Mouse (Mus musculus): ENCODE measurements around the gene Chat. TPM values are rescaled to one million over a fixed set of nuclear protein-coding genes. Genes with fewer than 3 reads are reported as not detected.
"Not testable (repeated sequence)": the region's sequence is repeated elsewhere in the genome, so short reads cannot be mapped to it uniquely, and the experiment has no call there.

Gene Chat
- total and polyA plus RNA-seq, 2 experiments from 2014 or later: 2.4 to 3.5 TPM

DNA sequence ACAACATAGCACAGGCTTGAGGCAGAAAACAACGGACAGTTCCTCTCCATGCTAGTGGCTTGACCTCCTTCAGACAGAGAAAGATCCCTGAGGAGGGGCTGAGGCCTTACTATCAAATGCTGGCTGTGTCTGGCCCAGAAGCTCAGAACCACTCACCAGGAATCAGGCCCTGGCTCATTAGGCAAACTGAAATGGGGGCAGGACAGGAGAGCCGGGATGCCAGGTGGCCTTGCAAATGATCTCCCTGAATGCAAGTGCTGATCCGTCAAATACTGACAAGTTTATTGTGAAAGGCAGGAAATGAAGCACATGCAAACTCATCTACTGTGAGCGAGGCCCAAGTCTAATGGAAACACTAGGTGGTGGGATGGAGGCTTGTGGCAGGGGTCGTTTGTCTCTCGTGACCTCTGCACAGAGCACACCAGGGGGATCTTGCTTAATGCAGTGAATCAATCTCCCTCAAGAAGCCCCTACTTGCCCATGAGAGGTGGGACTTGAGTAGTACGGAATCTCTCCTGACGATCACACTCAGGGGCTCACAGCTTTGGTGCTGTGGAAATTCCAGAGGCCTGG, 36.7 kb downstream of the Chat start:
- WGBS: 25% methylated on average over 8 of the region's 8 CpGs
- ATAC-seq: no peak
- Histone ChIP-seq H3K4me1 (ENCODE audit: insufficient read depth, low read length) (no peaks in the 10 kb centered on the region; the same call in 1 of the 2 replicates), H3K27ac (no peak overlapping the region), H3K9ac (replicated peaks; ENCODE audit: low read length) (no peak overlapping the region), H3K36me3 (ENCODE audit: insufficient read depth, low read length) (no peaks in the 10 kb centered on the region), H3K4me2 (ENCODE audit: low read depth, low read length) (no peak overlapping the region), H3K4me3 (ENCODE audit: low read length) (no peak overlapping the region), H3K9me3 (ENCODE audit: low read length) (no peaks in the 10 kb centered on the region), H3K27me3 (ENCODE audit: insufficient read depth, low read length) (no peaks in the 10 kb centered on the region)
- TF ChIP-seq CTCF (IDR thresholded peaks at IDR 0.05; ENCODE audit: low read depth): no peak
- no peak for DNase-seq (ENCODE audit: low spot score)

DNA sequence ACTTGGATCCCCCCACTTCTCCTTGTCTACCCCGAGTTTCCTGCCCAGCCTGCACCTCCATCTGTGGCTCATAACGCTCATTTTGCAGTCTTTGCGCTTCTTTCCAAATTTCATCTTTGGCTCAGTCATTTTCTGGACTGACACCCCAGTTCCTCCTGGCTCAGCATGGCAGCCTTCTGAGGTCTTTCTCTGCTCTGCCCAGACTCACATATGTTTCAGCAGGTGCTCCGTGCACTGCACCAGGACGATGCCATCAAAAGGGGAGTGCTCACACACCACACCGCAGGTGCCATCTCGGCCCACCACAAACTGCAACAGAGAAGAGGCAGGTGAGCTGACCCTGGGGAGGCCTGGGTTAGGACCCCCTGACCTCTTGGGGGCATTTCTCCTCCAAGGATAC, 41.8 kb downstream of the Chat start:
- no peak for TF ChIP-seq CTCF (IDR thresholded peaks at IDR 0.05; ENCODE audit: low read depth)
- no peaks in the 10 kb centered on the region; the same call in 1 of the 2 replicates for H3K4me1 ChIP-seq (ENCODE audit: insufficient read depth, low read length)
- no peak overlapping the region for H3K4me3 ChIP-seq (ENCODE audit: low read length)
- no peaks in the 10 kb centered on the region for H3K36me3 ChIP-seq (ENCODE audit: insufficient read depth, low read length)
- DNase-seq (ENCODE audit: low spot score): no peak
- no peak for ATAC-seq
- no peak overlapping the region for H3K27ac ChIP-seq
- H3K9me3 ChIP-seq (ENCODE audit: low read length): no peaks in the 10 kb centered on the region
- no peak overlapping the region for H3K9ac ChIP-seq (replicated peaks; ENCODE audit: low read length)
- no peaks in the 10 kb centered on the region for H3K27me3 ChIP-seq (ENCODE audit: insufficient read depth, low read length)
- no peak overlapping the region for H3K4me2 ChIP-seq (ENCODE audit: low read depth, low read length)
- WGBS: 82% methylated on average over 7 of the region's 7 CpGs

DNA sequence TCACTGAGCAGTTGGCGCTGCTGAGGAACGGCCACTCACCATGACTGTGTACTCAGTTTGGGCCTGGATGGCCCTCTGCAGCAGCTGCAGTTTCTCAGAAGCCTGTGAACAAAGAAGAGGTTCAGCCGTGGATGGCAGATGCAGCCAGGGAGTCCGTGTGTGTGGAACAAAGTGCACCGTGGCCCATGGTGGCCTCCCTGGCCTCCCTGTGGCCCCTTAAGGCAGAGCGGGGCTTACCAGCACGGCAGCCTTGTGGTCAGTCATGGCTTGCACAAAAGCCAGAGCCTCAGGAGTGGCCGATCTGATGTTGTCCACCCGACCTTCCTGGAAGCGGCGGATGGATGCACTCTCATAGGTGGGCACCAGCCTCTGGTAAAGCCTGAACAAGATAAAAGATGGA, 47.0 kb downstream of the Chat start:
- H3K9ac ChIP-seq (replicated peaks; ENCODE audit: low read length): no peak overlapping the region
- H3K27me3 ChIP-seq (ENCODE audit: insufficient read depth, low read length): no peaks in the 10 kb centered on the region
- DNase-seq (ENCODE audit: low spot score): no peak
- WGBS: 77% methylated on average over 11 of the region's 11 CpGs
- no peak overlapping the region for H3K4me3 ChIP-seq (ENCODE audit: low read length)
- no peak for TF ChIP-seq CTCF (IDR thresholded peaks at IDR 0.05; ENCODE audit: low read depth)
- H3K9me3 ChIP-seq (ENCODE audit: low read length): no peaks in the 10 kb centered on the region
- ATAC-seq: no peak
- no peak overlapping the region for H3K4me2 ChIP-seq (ENCODE audit: low read depth, low read length)
- H3K36me3 ChIP-seq (ENCODE audit: insufficient read depth, low read length): no peaks in the 10 kb centered on the region
- no peaks in the 10 kb centered on the region for H3K4me1 ChIP-seq (ENCODE audit: insufficient read depth, low read length)
- H3K27ac ChIP-seq: no peak overlapping the region

DNA sequence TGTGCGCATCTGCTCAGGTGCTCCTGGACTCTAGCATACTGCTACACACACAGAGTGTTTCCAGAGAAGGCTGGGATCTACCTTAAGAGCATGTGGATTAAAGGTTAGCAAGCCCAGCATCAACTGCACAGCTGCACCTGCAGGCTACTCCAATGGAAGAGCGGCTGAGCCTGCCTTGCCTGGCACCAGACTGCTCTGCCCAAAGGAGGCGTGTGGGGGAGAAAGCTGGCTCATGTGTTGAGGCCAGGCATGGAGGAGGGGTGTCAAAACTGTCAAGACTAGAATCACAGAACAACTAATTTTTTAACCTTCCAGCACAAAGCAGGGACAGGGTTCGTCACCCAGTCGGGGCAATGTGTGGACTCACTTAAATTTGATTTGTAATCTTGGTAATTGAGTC, 53.7 kb downstream of the Chat start:
- no peak for ATAC-seq
- H3K4me2 ChIP-seq (ENCODE audit: low read depth, low read length): no peak overlapping the region
- no peak for DNase-seq (ENCODE audit: low spot score)
- TF ChIP-seq CTCF (IDR thresholded peaks at IDR 0.05; ENCODE audit: low read depth): no peak
- no peaks in the 10 kb centered on the region for H3K36me3 ChIP-seq (ENCODE audit: insufficient read depth, low read length)
- WGBS: 83% methylated on average over 5 of the region's 5 CpGs
- no peak overlapping the region for H3K4me3 ChIP-seq (ENCODE audit: low read length)
- H3K4me1 ChIP-seq (ENCODE audit: insufficient read depth, low read length): no peaks in the 10 kb centered on the region
- no peaks in the 10 kb centered on the region for H3K9me3 ChIP-seq (ENCODE audit: low read length)
- H3K27ac ChIP-seq: no peak overlapping the region
- no peak overlapping the region for H3K9ac ChIP-seq (replicated peaks; ENCODE audit: low read length)
- H3K27me3 ChIP-seq (ENCODE audit: insufficient read depth, low read length): no peaks in the 10 kb centered on the region

DNA sequence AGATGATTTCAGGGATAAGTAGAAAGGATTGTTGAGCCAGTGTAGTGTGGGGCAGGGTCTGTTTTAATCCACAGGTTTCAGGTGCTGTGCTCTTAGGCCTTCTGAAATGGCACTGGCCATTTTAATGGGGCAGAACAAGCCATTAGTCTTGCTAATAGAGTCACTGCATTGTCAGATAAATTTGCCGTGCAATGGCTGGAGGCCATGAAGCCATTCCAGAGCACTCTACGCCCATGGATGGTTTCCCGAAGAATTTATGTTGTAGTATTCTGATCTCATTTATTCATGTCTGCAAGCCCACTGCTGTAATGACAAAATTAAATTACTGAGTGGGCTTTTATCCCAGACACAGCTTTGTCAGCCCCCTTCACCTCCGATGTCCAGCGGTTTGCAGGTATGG, 55.7 kb downstream of the Chat start:
- Histone ChIP-seq H3K9me3 (ENCODE audit: low read length) (no peaks in the 10 kb centered on the region), H3K4me2 (ENCODE audit: low read depth, low read length) (no peak overlapping the region), H3K4me3 (ENCODE audit: low read length) (no peak overlapping the region), H3K4me1 (ENCODE audit: insufficient read depth, low read length) (no peaks in the 10 kb centered on the region), H3K36me3 (ENCODE audit: insufficient read depth, low read length) (no peaks in the 10 kb centered on the region), H3K27me3 (ENCODE audit: insufficient read depth, low read length) (no peaks in the 10 kb centered on the region), H3K27ac (no peak overlapping the region), H3K9ac (replicated peaks; ENCODE audit: low read length) (no peak overlapping the region)
- TF ChIP-seq CTCF (IDR thresholded peaks at IDR 0.05; ENCODE audit: low read depth): no peak
- WGBS: 61% methylated on average over 5 of the region's 5 CpGs
- no peak for DNase-seq (ENCODE audit: low spot score)
- no peak for ATAC-seq

DNA sequence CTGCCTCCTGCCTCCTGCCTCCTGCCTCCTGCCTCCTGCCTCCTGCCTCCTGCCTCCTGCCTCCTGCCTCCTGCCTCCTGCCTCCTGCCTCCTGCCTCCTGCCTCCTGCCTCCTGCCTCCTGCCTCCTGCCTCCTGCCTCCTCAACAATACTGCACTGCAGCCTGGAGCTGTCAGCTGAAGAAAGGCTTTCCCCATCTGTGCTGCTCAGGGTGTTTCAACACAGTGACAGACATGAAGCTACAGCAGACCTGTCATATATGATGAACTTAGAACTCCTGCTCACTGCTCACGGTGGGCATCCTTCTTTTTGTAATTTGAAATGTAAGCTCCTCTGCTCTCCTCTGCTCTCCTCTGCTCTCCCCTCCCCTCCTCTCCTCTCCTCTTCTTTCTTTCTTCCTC, 60.4 kb downstream of the Chat start:
- DNase-seq (ENCODE audit: low spot score); H3K27ac ChIP-seq; H3K36me3 ChIP-seq (ENCODE audit: insufficient read depth, low read length); ATAC-seq; H3K4me3 ChIP-seq (ENCODE audit: low read length); H3K4me2 ChIP-seq (ENCODE audit: low read depth, low read length); H3K4me1 ChIP-seq (ENCODE audit: insufficient read depth, low read length); H3K27me3 ChIP-seq (ENCODE audit: insufficient read depth, low read length); H3K9me3 ChIP-seq (ENCODE audit: low read length); H3K9ac ChIP-seq (replicated peaks; ENCODE audit: low read length): not testable (repeated sequence)
- 38% methylated on average over 1 of the region's 1 CpGs for WGBS

DNA sequence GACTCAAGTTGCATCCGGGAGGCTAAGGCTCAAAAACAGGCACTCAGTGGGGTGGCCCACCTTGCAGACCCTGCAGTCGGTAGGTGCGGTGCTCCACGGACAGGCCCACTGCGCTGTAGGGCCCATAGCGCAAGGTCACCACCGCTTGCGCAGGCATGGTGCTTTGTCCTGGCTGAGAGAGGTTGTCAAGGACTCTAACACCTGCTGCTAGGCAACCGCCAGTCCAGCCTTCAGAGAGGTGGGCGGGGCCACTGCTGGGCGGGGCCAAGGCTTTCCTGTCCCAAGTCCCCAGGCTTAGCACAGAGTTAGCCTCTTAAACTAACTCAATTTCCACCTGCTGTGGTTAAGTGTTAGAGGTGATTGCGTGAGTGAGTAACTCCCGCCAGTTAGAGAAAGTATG, 77.6 kb downstream of the Chat start, which contains the start of gene 1700024G13Rik:
Gene 1700024G13Rik, minus strand, starts transcription at position 196 of the 400 bp plus-strand sequence.
- no peaks in the 10 kb centered on the region for H3K36me3 ChIP-seq (ENCODE audit: insufficient read depth, low read length)
- no peak for TF ChIP-seq CTCF (IDR thresholded peaks at IDR 0.05; ENCODE audit: low read depth)
- DNase-seq (ENCODE audit: low spot score) (peak; percentile 52), ATAC-seq (peak; percentile 73; the same call in 1 of the 2 replicates)
- H3K27ac ChIP-seq: no peak within 1 kb of the TSS
- H3K27me3 ChIP-seq (ENCODE audit: insufficient read depth, low read length): no peaks in the 10 kb centered on the region
- H3K4me1 ChIP-seq (ENCODE audit: insufficient read depth, low read length): no peaks in the 10 kb centered on the region; the same call in 1 of the 2 replicates
- no peaks in the 10 kb centered on the region for H3K9me3 ChIP-seq (ENCODE audit: low read length)
- 3% methylated on average over 13 of the region's 13 CpGs for WGBS
- no peak within 1 kb of the TSS for H3K9ac ChIP-seq (replicated peaks; ENCODE audit: low read length)
- no peak within 1 kb of the TSS for H3K4me3 ChIP-seq (ENCODE audit: low read length)
- H3K4me2 ChIP-seq (ENCODE audit: low read depth, low read length): no peak within 1 kb of the TSS
